Mouse (Mus musculus) heart, embryonic 13.5 days (tissue): ENCODE data around the gene Zfp800. TPM values are rescaled to one million over a fixed set of nuclear protein-coding genes. Genes with fewer than 3 reads are reported as not detected.

ENCODE experiments used
- ATAC-seq: fragments of 200-750 bp; cut with Nextera tagmentation; 2 replicates; pipeline ENCODE4 v1.8.0; 2017; ENCODE audit warnings: moderate TSS enrichment; ENCODE audit not compliant: insufficient number of reproducible peaks, low FRiP score, low TSS enrichment; ENCODE audit errors: extremely low read depth
- H3K27ac ChIP-seq: fragments of 300-500 bp; sonication (generic); replicated peaks from 2 replicates; pipeline ENCODE4 v1.5.1; 2015; ENCODE audit warnings: moderate library complexity, mild to moderate bottlenecking, inconsistent platforms
- H3K27me3 ChIP-seq: fragments of 300-500 bp; sonication (generic); replicated peaks from 2 replicates; pipeline ENCODE4 v1.6.1; 2015; ENCODE audit warnings: mild to moderate bottlenecking, inconsistent platforms
- H3K36me3 ChIP-seq: fragments of 300-500 bp; sonication (generic); 2 replicates; pipeline ENCODE4 v1.6.1; 2015; ENCODE audit warnings: mild to moderate bottlenecking, inconsistent platforms
- H3K4me1 ChIP-seq: fragments of 300-500 bp; sonication (generic); 2 replicates; pipeline ENCODE4 v1.6.1; 2015; ENCODE audit warnings: inconsistent platforms
- H3K4me2 ChIP-seq: fragments of 300-500 bp; sonication (generic); 2 replicates; pipeline ENCODE4 v1.6.1; 2015; ENCODE audit warnings: inconsistent platforms, mild to moderate bottlenecking, moderate library complexity
- H3K4me3 ChIP-seq: fragments of 300-500 bp; sonication (generic); 2 replicates; pipeline ENCODE4 v1.5.1; 2015; ENCODE audit warnings: moderate library complexity, mild to moderate bottlenecking, inconsistent platforms
- H3K9ac ChIP-seq: fragments of 300-500 bp; sonication (generic); 2 replicates; pipeline ENCODE4 v1.6.1; 2015; ENCODE audit warnings: inconsistent platforms, mild to moderate bottlenecking, moderate library complexity
- H3K9me3 ChIP-seq: fragments of 300-500 bp; sonication (generic); 2 replicates; pipeline ENCODE4 v1.6.1; 2016; ENCODE audit warnings: inconsistent platforms
- WGBS: fragments of 180-500 bp; shearing (Covaris S2); methylation state at CpG from one replicate; pipeline ENCODE4 v1.1.7; 2015; ENCODE audit warnings: mixed read lengths; 5-methylcytosine and 5-hydroxymethylcytosine counted together
- polyA plus RNA-seq: library from polyadenylated mRNA; unstranded; fragments of >200 nt; fragmentation: Nextera tagmentation; extraction: Ambion mirVana; gene quantifications from 2 replicates; pipeline ENCODE4 v1.2.1, GENCODE M21; 2015

The Zfp800 gene
- polyA plus RNA-seq, 1 experiment from 2014 or later, result 10.3 TPM

GRCm38 (mm10) chr6:28339410-28339809 lies 58.4 kb downstream of the Zfp800 start:
- Histone ChIP-seq H3K27me3 (no peaks in the 10 kb centered on the region), H3K9ac (no peak overlapping the region), H3K4me2 (no peak overlapping the region), H3K36me3 (no peaks in the 10 kb centered on the region), H3K4me1 (no peaks in the 10 kb centered on the region), H3K27ac (no peak overlapping the region), H3K4me3 (no peak overlapping the region), H3K9me3 (no peaks in the 10 kb centered on the region)
- no peak for ATAC-seq
- WGBS, result 81% methylated on average over 5 of the region's 5 CpGs

GRCm38 (mm10) chr6:28333696-28334095 lies 64.1 kb downstream of the Zfp800 start:
- 66% methylated on average over 5 of the region's 5 CpGs for WGBS
- H3K4me2 ChIP-seq, result no peak overlapping the region
- no peak for ATAC-seq
- H3K9ac ChIP-seq, result no peak overlapping the region
- no peaks in the 10 kb centered on the region for H3K27me3 ChIP-seq
- H3K36me3 ChIP-seq, result no peaks in the 10 kb centered on the region
- no peaks in the 10 kb centered on the region for H3K9me3 ChIP-seq
- H3K4me3 ChIP-seq, result no peak overlapping the region
- no peaks in the 10 kb centered on the region for H3K4me1 ChIP-seq
- no peak overlapping the region for H3K27ac ChIP-seq

GRCm38 (mm10) chr6:28332546-28332945 lies 65.3 kb downstream of the Zfp800 start:
- Histone ChIP-seq H3K36me3 (no peaks in the 10 kb centered on the region), H3K27me3 (no peaks in the 10 kb centered on the region), H3K9ac (no peak overlapping the region), H3K4me1 (no peaks in the 10 kb centered on the region), H3K9me3 (no peaks in the 10 kb centered on the region), H3K4me2 (no peak overlapping the region), H3K27ac (no peak overlapping the region), H3K4me3 (no peak overlapping the region)
- 80% methylated on average over 3 of the region's 3 CpGs for WGBS
- ATAC-seq, result no peak

DNA sequence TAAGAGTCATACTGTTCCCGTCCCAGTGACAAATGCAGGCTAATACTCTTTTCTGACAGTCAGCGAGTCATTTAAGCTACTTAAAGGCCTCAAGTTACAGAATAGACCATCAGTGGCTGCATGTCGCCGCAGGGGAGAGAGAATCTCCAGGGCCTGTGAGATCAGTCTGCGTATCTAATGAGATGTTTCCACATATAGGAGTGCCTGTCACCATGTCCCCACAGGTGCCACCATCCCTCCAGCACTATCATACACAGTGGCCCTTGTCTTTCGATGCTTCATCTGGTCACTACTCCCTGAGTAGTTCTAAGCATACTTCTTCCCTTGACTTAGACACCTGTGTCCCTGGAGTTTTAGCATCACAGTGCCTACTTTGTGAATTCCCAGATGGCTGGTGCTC lies 68.0 kb downstream of the Zfp800 start:
- Histone ChIP-seq H3K27ac (no peak overlapping the region), H3K36me3 (no peaks in the 10 kb centered on the region), H3K9me3 (no peaks in the 10 kb centered on the region), H3K27me3 (no peaks in the 10 kb centered on the region), H3K4me2 (no peak overlapping the region), H3K9ac (no peak overlapping the region), H3K4me1 (no peaks in the 10 kb centered on the region), H3K4me3 (no peak overlapping the region)
- WGBS, result 59% methylated on average over 6 of the region's 6 CpGs
- no peak for ATAC-seq

GRCm38 (mm10) chr6:28329002-28329596 lies 68.7 kb downstream of the Zfp800 start:
- H3K9me3 ChIP-seq, result no peaks in the 10 kb centered on the region
- no peak overlapping the region for H3K9ac ChIP-seq
- H3K27ac ChIP-seq, result no peak overlapping the region
- 62% methylated on average over 10 of the region's 10 CpGs for WGBS
- no peak overlapping the region for H3K4me3 ChIP-seq
- no peaks in the 10 kb centered on the region for H3K27me3 ChIP-seq
- H3K4me1 ChIP-seq, result no peaks in the 10 kb centered on the region
- H3K36me3 ChIP-seq, result no peaks in the 10 kb centered on the region
- H3K4me2 ChIP-seq, result no peak overlapping the region
- ATAC-seq, result no peak

- WGBS, result 66% methylated on average over 3 of the region's 3 CpGs
- no peaks in the 10 kb centered on the region for H3K4me1 ChIP-seq
- H3K9ac ChIP-seq, result no peak overlapping the region
- no peak overlapping the region for H3K27ac ChIP-seq
- no peak for ATAC-seq
- H3K9me3 ChIP-seq, result 0 out of 2 replicates have a peak, but pooled peaks cover 2% of the 10 kb centered on the region
- H3K27me3 ChIP-seq, result no peaks in the 10 kb centered on the region
- no peak overlapping the region for H3K4me2 ChIP-seq
- no peak overlapping the region for H3K4me3 ChIP-seq
- no peaks in the 10 kb centered on the region for H3K36me3 ChIP-seq
Measured at GRCm38 (mm10) chr6:28326720-28327119, 71.1 kb downstream of the Zfp800 start.

- H3K27ac ChIP-seq, result no peak overlapping the region
- H3K36me3 ChIP-seq, result no peaks in the 10 kb centered on the region
- no peak for ATAC-seq
- H3K4me2 ChIP-seq, result no peak overlapping the region
- H3K4me1 ChIP-seq, result no peaks in the 10 kb centered on the region
- no peak overlapping the region for H3K4me3 ChIP-seq
- no peak overlapping the region for H3K9ac ChIP-seq
- H3K27me3 ChIP-seq, result no peaks in the 10 kb centered on the region
- H3K9me3 ChIP-seq, result 0 out of 2 replicates have a peak, but pooled peaks cover 2% of the 10 kb centered on the region
- WGBS, result 73% methylated on average over 7 of the region's 7 CpGs
Measured at GRCm38 (mm10) chr6:28322399-28322798, 75.4 kb downstream of the Zfp800 start.

GRCm38 (mm10) chr6:28319648-28320270 lies 78.0 kb downstream of the Zfp800 start:
- no peak overlapping the region for H3K9ac ChIP-seq
- H3K27me3 ChIP-seq, result no peaks in the 10 kb centered on the region
- H3K4me2 ChIP-seq, result no peak overlapping the region
- WGBS, result 70% methylated on average over 13 of the region's 13 CpGs
- H3K4me1 ChIP-seq, result no peaks in the 10 kb centered on the region
- H3K9me3 ChIP-seq, result 0 out of 2 replicates have a peak, but pooled peaks cover 2% of the 10 kb centered on the region
- no peak overlapping the region for H3K27ac ChIP-seq
- ATAC-seq, result no peak
- no peak overlapping the region for H3K4me3 ChIP-seq
- no peaks in the 10 kb centered on the region for H3K36me3 ChIP-seq

GRCm38 (mm10) chr6:28318820-28319573 lies 78.8 kb downstream of the Zfp800 start:
- WGBS, result 81% methylated on average over 13 of the region's 13 CpGs
- H3K36me3 ChIP-seq, result no peaks in the 10 kb centered on the region
- ATAC-seq, result no peak

DNA sequence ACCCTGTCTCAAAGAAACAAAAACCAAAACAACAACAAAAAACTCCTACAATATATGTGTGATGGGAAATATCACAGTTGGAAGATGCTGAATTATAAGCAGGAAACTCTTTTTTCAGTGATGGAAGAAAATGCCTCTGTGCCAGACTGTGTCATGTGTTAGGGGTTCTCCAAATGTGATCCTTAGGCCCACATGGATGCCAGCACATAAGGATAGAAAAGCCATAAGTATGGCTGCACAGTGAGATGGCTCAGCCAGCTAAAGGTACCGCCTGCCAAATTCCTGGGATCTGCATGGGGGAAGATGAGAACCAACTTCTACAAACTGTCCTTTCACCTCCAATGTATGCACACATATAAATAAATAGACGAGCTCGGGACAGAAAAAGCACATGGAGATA lies 82.6 kb downstream of the Zfp800 start:
- H3K27me3 ChIP-seq, result no peaks in the 10 kb centered on the region

More at GRCm38 (mm10) chr6:28318820-28319573, 78.8 kb downstream of the Zfp800 start:
- 0 out of 2 replicates have a peak, but pooled peaks cover 2% of the 10 kb centered on the region for H3K9me3 ChIP-seq
- H3K4me2 ChIP-seq, result no peak overlapping the region
- H3K27ac ChIP-seq, result no peak overlapping the region
- H3K9ac ChIP-seq, result no peak overlapping the region
- no peaks in the 10 kb centered on the region for H3K27me3 ChIP-seq
- no peak overlapping the region for H3K4me3 ChIP-seq
- H3K4me1 ChIP-seq, result no peaks in the 10 kb centered on the region

GRCm38 (mm10) chr6:28312067-28312466 lies 85.7 kb downstream of the Zfp800 start:
- Histone ChIP-seq H3K4me3 (no peak overlapping the region), H3K4me1 (no peaks in the 10 kb centered on the region), H3K27me3 (no peaks in the 10 kb centered on the region), H3K9me3 (no peaks in the 10 kb centered on the region), H3K9ac (no peak overlapping the region), H3K36me3 (no peaks in the 10 kb centered on the region), H3K4me2 (no peak overlapping the region), H3K27ac (no peak overlapping the region)
- WGBS, result 52% methylated on average over 2 of the region's 2 CpGs
- no peak for ATAC-seq

More for the DNA sequence above, 82.6 kb downstream of the Zfp800 start:
- 75% methylated on average over 3 of the region's 3 CpGs for WGBS
- Histone ChIP-seq H3K36me3 (no peaks in the 10 kb centered on the region), H3K9me3 (no peaks in the 10 kb centered on the region), H3K9ac (no peak overlapping the region), H3K4me2 (no peak overlapping the region), H3K4me1 (no peaks in the 10 kb centered on the region), H3K27ac (no peak overlapping the region), H3K4me3 (no peak overlapping the region)
- no peak for ATAC-seq
